Mouse (Mus musculus) cerebellum, postnatal 4 days (tissue): Measurements from ENCODE around the gene Gm17428.

ENCODE experiments used
- DNase-seq, 2 experiments: peaks; one replicate each; pipeline ENCODE4 v3.0.0; 2022; ENCODE audit warnings: low spot score in 2 of 2, mixed read lengths in 1 of 2

The Gm17428 gene

GRCm38 (mm10) chr14:55008417-55008816, 31.7 kb downstream of the Gm17428 start:
- DNase-seq: no peak

GRCm38 (mm10) chr14:55011116-55011515, 34.4 kb downstream of the Gm17428 start:
- DNase-seq: no peak

- DNase-seq: no peak
Measured at GRCm38 (mm10) chr14:55014591-55014990, 37.9 kb downstream of the Gm17428 start.

- DNase-seq: peak; percentile 98 to 100
Measured at GRCm38 (mm10) chr14:55014991-55015766, 38.4 kb downstream of the Gm17428 start, which contains the start of gene Ngdn. Gene Ngdn (plus strand): TSS chr14:55015454.

- no peak for DNase-seq
Measured at GRCm38 (mm10) chr14:55015767-55016111, 39.0 kb downstream of the Gm17428 start.

- no peak for DNase-seq
Measured at GRCm38 (mm10) chr14:55016876-55017275, 40.1 kb downstream of the Gm17428 start.

GRCm38 (mm10) chr14:55020394-55020793, 43.7 kb downstream of the Gm17428 start:
- no peak for DNase-seq

GRCm38 (mm10) chr14:55023011-55023410, 46.3 kb downstream of the Gm17428 start:
- no peak for DNase-seq

- DNase-seq: peak in 1 of 2 experiments; percentile 69
Measured at GRCm38 (mm10) chr14:55024236-55024635, 47.5 kb downstream of the Gm17428 start.

- no peak for DNase-seq
Measured at GRCm38 (mm10) chr14:55025527-55025926, 48.8 kb downstream of the Gm17428 start.
